Mouse (Mus musculus) gastrocnemius, adult 2 months (tissue): ENCODE measurements at regions not wholly inside any gene's neighbourhood (a gene's known extent, or its start where the extent isn't known, plus 50 kb on each side); places are given as distances from the start of the nearest gene placed in this dataset.

ENCODE experiments used
- DNase-seq: peaks from one replicate; pipeline ENCODE4 v3.0.0; 2022
- H3K27ac ChIP-seq: fragments of 200-600 bp; 2 replicates; pipeline ENCODE4 v1.8.1; 2022; ENCODE audit warnings: mild to moderate bottlenecking
- H3K4me3 ChIP-seq: fragments of 200-600 bp; 2 replicates; pipeline ENCODE4 v1.8.1; 2022; ENCODE audit warnings: mild to moderate bottlenecking, moderate library complexity
- CTCF ChIP-seq: fragments of 200-600 bp; IDR thresholded peaks from 2 replicates; pipeline ENCODE4 v1.8.1; 2022; ENCODE audit warnings: antibody characterized with exemption, mild to moderate bottlenecking, moderate library complexity
- intact Hi-C: fragments of 180-260 bp; cut with DNase I; formaldehyde crosslinking; loops from one replicate; pipeline ENCODE4 v1.15.1; 2025

DNA sequence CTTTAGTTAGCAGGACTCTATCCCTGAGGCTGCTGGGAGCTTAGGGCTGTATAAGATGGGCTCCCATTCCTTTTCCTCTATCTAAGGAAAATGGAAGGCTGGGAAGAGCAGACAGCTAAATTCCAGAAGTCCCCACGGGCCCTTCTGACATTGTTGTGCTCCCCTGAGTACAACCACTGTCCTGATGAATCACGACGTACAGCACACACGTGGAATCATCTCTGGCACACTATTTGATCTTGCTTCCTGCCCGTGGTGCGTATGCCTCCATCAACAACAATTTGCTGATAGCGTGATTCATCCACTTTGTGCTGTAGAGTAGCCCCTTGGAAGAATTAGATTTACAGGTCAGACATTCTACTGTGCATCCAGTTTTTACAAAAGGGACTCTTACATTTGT, 378.2 kb downstream of the Setd4 start:
- Histone ChIP-seq H3K27ac (no peak overlapping the region), H3K4me3 (no peak overlapping the region)
- intact Hi-C loops, result no loop called here
- DNase-seq, result no peak
- TF ChIP-seq CTCF, result no peak

DNA sequence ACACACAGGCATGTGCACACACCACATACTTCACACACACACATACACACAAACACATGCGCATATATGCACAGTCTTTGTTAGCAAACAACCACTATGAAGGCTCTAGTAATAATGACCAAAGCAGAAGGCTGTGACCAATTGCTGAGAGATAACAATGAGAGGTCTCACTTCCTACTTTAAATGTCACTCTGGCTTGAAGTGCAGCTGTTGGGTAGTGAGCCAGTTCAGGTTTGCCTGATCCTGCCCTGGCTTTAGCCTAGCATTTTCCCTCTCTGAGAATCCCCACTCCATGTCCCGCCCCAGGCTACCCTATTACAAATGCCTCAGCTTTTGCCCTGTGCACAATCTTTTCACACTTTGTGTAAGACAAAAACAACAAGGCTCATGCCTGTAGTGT, 378.7 kb downstream of the Setd4 start:
- no peak for DNase-seq
- TF ChIP-seq CTCF, result no peak
- intact Hi-C loops, result no loop called here
- Histone ChIP-seq H3K27ac (no peak overlapping the region), H3K4me3 (no peak overlapping the region)

DNA sequence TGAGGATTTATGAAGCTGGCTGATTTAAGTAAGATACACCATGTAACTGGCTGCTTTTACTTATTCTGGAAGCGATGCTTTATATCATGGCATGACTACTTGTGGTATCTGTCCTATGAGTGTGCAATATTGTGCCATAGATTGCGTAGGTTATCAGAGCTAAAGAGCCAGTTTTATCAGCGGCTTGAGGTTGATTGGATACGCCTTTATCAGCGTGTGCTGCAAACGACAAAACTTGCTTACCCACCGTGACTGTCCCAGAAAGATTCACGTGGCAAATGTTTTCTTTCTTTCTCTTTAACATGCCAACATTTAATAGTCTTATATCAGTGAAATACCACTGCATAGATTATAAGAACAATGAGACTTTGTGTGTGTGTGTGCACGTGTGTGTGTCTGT, 384.1 kb downstream of the Setd4 start:
- Histone ChIP-seq H3K27ac (no peak overlapping the region), H3K4me3 (no peak overlapping the region)
- no peak for DNase-seq
- no peak for TF ChIP-seq CTCF
- intact Hi-C loops, result no loop called here

DNA sequence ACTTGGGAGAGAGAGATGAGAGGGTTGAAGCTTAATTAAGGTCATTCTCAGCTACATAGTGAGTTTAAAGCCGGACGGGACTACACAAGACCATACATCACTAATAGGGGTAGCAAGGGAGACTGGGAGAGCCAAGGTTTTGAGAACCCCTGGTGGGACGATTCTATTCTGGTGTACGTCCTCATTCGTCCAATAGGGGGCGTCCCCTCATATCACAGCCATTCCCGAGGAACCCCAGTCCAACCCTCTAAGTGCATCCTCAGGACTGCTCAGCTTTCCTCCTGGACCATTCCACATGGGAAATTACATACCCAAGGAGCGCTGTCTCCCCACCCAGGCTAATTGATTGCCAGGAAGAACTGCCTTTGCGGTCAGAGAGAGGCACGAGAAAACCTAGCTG, 385.5 kb downstream of the Setd4 start:
- Histone ChIP-seq H3K4me3 (no peak overlapping the region), H3K27ac (no peak overlapping the region)
- TF ChIP-seq CTCF, result peak; percentile 38; the same call in 1 of the 2 replicates
- no peak for DNase-seq
- intact Hi-C loops, result no loop called here

DNA sequence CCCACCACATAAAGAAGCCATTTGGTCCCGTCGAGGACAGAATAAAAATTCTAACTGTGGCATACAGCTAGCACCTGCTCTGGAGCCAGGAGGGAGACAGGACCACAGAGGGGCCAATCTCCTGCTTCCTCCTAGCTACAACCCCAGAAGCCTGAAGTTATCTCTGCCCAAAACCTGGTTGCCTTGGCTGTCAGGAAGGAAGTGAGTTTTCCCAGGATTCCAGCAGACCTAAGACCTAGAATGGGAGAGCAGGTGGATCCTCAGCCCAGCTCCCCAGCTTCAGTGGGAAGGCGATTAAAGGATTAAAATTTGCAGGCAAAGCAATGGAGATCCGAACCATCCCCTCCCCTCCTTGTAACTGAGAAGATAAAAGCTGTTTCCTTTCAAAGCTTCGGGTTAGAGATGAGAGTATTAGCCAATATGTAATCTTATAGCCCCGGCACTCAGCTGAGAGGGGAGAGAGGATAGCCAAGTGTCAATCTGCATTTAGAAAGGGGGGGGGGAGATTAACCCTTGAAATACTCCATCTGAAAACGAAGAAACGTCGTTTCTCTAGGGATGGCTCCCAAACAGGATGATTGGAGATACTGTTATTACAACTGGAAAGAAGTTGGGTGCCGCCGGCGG, 386.1 kb downstream of the Setd4 start:
- no peak overlapping the region for H3K4me3 ChIP-seq
- intact Hi-C loops, result no loop called here
- DNase-seq, result no peak
- TF ChIP-seq CTCF, result no peak
- H3K27ac ChIP-seq, result no peak overlapping the region

DNA sequence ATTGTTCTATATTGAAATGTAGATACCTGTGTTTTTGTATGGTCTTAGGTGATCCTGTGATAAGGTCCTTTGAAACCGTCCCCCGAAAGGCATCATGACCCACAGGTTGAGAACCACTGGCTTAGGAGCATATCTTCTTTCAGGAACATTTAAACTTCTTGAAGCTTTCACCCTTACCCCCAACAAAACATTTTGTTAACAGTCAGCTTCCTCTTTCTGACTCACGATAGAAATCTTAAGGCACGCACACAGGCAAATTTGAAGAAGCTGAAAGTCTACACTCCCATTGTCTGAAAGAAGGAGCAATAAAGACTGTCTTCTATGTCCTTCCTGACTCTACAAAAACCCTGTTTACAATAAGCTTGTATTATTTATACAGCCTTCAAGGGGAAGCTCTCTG, 388.2 kb downstream of the Setd4 start:
- no peak for DNase-seq
- H3K27ac ChIP-seq, result no peak overlapping the region
- no peak for TF ChIP-seq CTCF
- intact Hi-C loops, result no loop called here
- H3K4me3 ChIP-seq, result no peak overlapping the region

DNA sequence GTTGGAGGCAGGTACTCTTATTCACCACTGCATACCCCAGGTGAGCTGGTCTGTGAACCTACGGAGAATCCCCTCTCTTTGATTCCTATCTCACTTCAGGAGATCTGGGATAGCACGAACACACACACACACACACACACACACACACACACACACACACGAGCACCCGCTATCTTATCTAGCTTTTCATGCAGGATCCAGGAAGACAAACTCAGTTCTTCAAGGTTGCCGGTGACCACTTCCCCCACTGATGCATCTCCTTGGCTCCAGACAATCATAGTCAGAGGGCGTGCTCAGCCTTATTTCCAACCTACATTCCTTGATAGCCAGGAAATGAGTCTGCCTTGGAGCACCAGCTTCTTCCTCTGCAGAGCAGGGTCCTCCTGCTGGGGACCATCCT, 387.7 kb upstream of the Runx1 start:
- no peak overlapping the region for H3K27ac ChIP-seq
- intact Hi-C loops, result no loop called here

DNA sequence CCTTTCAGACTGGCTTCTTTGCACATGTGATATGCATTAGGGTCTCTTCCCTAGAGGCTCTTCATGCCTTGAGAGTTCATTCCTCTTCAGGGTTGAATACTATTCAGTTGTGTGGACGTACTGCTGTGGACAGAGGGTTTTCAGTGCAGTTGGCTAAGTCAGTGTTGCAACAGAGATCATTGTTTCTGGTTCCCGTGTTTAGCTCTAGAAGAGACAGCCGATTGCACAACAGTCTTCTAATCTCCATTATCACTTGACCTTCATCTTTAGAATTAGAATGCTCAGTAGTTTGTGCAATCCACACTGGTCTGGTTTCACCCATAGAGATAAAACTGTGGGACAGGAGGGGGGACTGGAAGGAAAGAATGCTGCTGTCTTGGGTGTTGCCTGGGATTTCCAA, 381.7 kb upstream of the Runx1 start:
- TF ChIP-seq CTCF, result no peak
- Histone ChIP-seq H3K4me3 (no peak overlapping the region), H3K27ac (no peak overlapping the region)
- no peak for DNase-seq
- intact Hi-C loops, result no loop called here

More for the DNA sequence above, 387.7 kb upstream of the Runx1 start:
- H3K4me3 ChIP-seq, result no peak overlapping the region
- no peak for DNase-seq
- TF ChIP-seq CTCF, result no peak

DNA sequence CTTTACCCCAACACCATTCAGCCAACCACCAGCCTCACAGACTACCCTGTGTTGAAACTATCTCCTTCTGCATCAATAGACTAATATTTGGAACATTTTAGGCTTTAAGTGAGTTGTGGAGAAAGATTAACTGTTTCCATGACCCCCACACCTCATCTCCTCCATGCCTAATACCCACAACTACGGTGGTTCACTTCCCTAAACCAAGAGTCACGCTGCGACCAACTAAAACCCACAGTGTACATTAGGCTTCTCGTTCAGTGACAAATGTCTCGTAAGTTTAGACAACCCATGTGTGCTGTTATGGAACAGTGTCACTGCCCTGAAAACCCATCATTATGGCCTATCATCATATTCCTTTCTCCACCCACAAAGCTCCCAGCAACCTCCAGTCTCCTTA, 381.3 kb upstream of the Runx1 start:
- H3K4me3 ChIP-seq, result no peak overlapping the region
- no peak for DNase-seq
- no peak for TF ChIP-seq CTCF
- intact Hi-C loops, result no loop called here
- H3K27ac ChIP-seq, result no peak overlapping the region

DNA sequence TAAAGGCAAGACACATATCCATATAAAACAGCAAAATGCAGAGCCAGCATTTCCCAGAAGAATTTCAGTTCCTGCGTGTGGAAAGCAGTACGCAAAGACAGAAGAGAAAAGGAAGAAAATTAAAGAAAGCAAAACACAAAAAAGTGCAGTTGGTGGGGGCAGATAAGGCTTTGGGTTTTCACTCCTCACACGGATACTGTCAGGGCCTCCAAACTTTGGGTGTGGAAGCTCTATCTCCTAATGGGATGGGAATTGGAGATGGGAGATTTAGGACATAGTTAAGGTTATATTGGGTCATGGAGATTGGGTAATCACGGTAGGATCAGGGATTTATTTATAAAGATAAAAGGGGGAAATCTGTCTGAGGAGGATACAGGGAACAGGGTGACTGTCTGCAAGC, 380.4 kb upstream of the Runx1 start:
- DNase-seq, result no peak
- intact Hi-C loops, result no loop called here
- Histone ChIP-seq H3K27ac (no peak overlapping the region), H3K4me3 (no peak overlapping the region)
- no peak for TF ChIP-seq CTCF

DNA sequence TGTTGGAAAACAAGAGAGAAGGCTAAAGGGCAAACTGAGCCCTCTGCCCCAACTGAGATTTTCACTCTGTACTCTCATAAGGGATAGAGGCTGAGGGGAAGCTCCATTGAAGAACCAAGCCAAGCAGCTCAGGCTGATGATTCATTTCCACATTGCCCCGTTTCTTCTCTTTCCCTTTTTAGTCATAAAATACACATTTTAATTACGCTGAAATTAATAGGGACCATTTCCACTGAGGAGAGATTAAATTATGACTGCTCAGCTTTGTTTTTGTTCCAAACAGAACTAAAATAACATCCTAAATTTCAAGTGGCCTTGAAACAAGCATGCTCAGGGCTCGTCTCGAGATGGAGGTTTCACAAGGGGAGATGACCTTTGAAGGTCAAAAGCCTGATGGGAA, 378.7 kb upstream of the Runx1 start:
- no peak overlapping the region for H3K27ac ChIP-seq
- no peak for DNase-seq
- TF ChIP-seq CTCF, result no peak
- no peak overlapping the region for H3K4me3 ChIP-seq
- intact Hi-C loops, result no loop called here

DNA sequence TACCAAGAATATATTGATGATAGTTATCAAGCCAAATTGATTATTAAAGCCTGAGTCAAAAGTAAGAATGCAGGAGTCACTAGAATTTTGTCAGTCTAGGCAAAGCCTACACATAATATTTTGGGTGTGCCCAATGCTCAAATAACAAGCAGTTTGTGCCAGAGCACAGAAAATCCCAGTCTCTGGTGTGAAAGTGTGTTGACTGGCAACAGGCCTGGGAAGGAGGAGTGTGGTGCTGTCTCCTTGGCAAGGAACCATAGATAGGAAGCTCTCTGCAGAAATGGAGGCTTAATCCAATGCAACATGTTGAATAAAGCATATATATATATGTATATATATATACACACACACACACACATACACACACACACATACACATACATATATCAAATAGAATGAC, 376.6 kb upstream of the Runx1 start:
- H3K27ac ChIP-seq, result no peak overlapping the region
- no peak for DNase-seq
- no peak for TF ChIP-seq CTCF
- H3K4me3 ChIP-seq, result no peak overlapping the region
- intact Hi-C loops, result no loop called here

DNA sequence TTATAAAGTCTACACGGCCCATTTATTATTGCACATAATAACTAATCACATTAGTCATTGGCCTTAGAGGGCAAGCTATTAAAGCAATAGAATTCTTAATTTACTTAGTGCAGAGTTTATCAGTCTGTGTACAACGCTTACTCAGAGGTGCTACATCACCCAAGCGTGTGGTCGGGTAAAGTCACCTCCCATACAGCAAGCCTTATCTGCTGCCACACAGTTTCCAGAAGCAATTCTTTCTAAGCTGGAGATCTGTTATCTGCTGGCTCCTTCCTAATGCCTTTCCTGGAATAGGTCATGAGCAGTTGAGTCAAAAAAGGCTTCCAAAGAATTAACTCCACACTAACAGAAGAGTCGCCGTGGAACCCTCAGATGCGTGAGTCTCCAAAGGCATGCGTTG, 371.4 kb upstream of the Runx1 start:
- Histone ChIP-seq H3K27ac (no peak overlapping the region), H3K4me3 (no peak overlapping the region)
- no peak for TF ChIP-seq CTCF
- intact Hi-C loops, result no loop called here
- no peak for DNase-seq

DNA sequence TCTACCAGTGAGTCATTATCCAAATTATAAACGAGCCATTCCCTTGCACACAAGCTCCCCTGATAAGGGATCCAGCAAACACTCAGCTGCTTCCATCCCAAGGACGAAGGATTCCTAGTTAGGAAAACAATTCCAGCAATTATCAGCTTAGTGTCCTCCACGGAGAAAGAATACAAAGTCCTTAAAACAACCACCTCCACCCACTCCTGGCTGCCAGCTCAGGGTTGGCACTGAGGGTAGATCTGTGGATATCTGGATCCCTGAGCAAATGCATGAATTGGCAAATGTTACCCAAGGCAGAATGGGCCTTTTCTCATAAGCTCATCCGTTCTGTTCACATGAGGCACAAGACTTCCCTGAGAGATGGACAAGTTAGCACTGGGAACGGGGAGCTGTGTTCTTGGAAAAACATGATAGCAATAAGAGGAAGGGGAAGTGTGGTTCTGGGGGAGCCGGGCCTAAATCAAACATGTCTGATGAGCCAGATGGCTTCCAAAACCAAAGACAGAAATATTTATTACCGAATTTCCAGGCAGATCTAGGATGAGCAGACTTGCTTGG, 368.1 kb upstream of the Runx1 start:
- no peak for DNase-seq
- Histone ChIP-seq H3K4me3 (no peak overlapping the region), H3K27ac (no peak overlapping the region)
- no peak for TF ChIP-seq CTCF
- intact Hi-C loops, result no loop called here
